Mouse (Mus musculus): ENCODE results near the gene Kcns3. TPM values are rescaled to one million over a fixed set of nuclear protein-coding genes. Genes with fewer than 3 reads are reported as not detected.

Kcns3 gene
- 0.49 and 1.2 TPM in 2 replicates for polyA plus RNA-seq (2012; rRNA removed)

DNA sequence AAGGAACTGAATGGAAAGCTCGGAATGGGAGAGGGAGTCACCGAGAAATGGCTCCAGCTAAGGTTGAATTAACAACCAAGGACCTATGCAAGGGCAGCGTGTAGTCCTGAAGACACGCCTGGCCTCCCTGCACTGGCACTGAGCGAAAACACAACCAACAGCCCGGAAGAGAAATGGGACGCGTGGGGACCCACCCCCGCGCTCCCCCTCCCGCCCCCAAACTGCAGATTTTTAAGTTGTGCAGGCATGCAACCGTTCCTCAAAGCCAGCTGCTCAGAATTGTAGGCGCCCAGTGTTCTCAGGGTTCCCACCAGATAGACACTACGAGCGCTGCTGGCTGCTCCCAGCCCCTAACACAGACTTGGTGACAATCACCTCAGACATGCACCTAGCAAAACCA is at the start of gene Kcns3:
TSS of gene Kcns3 (minus strand) at position 42 of the 400 bp plus-strand sequence.

Other genes with a start within 250 kb of the Kcns3 start
- not detected in 2 replicates for gene Msgn1, start 57.9 kb upstream of the Kcns3 start, polyA plus RNA-seq (2012; rRNA removed)
- gene Gen1, start 114.7 kb upstream of the Kcns3 start, polyA plus RNA-seq (2012; rRNA removed): 9.6 and 9.8 TPM in 2 replicates
- 89.7 and 203 TPM in 2 replicates for gene Smc6, start 114.8 kb upstream of the Kcns3 start, polyA plus RNA-seq (2012; rRNA removed)

Data from central nervous system, embryonic 11.5 days (tissue).